Mouse (Mus musculus) thymus, adult 2 months (tissue): Measurements from ENCODE around the gene Kcnip2.

Experiments
- CTCF ChIP-seq: fragments of 200-500 bp; IDR thresholded peaks from 2 replicates; pipeline ENCODE4 v1.5.1; 2012; ENCODE audit warnings: mild to moderate bottlenecking, control low read depth, low read length, moderate library complexity, borderline replicate concordance; ENCODE audit not compliant: control insufficient read depth, poor library complexity, insufficient read depth; ENCODE audit errors: extremely low read depth
- POLR2A ChIP-seq: fragments of 200-500 bp; IDR thresholded peaks from 2 replicates; pipeline ENCODE4 v1.6.1; 2012; ENCODE audit warnings: mild to moderate bottlenecking, low read length, control low read depth, moderate library complexity; ENCODE audit not compliant: control insufficient read depth, poor library complexity, insufficient read depth; ENCODE audit errors: extremely low read depth

- TF ChIP-seq CTCF, result no peak
- TF ChIP-seq POLR2A, result no peak
Measured at GRCm38 (mm10) chr19:45794718-45795117, 21.1 kb downstream of the Kcnip2 start.
